Mouse (Mus musculus) hindbrain, embryonic 12.5 days (tissue): ENCODE measurements around the gene Slc19a1. TPM values are rescaled to one million over a fixed set of nuclear protein-coding genes. Genes with fewer than 3 reads are reported as not detected.

Experiments used
- ATAC-seq: fragments of 200-750 bp; cut with Nextera tagmentation; 2 replicates; pipeline ENCODE4 v1.8.0; 2017; ENCODE audit warnings: moderate TSS enrichment; ENCODE audit not compliant: low FRiP score
- H3K27ac ChIP-seq: fragments of 300-500 bp; sonication (generic); 2 replicates; pipeline ENCODE4 v1.5.1; 2016; ENCODE audit warnings: mild to moderate bottlenecking
- H3K27me3 ChIP-seq: fragments of 300-500 bp; sonication (generic); 2 replicates; pipeline ENCODE4 v1.6.1; 2016; ENCODE audit warnings: mild to moderate bottlenecking
- H3K36me3 ChIP-seq: fragments of 300-500 bp; sonication (generic); 2 replicates; pipeline ENCODE4 v1.6.1; 2016; ENCODE audit warnings: mild to moderate bottlenecking
- H3K4me1 ChIP-seq: fragments of 300-500 bp; sonication (generic); 2 replicates; pipeline ENCODE4 v1.6.1; 2016
- H3K4me2 ChIP-seq: fragments of 300-500 bp; sonication (generic); replicated peaks from 2 replicates; pipeline ENCODE4 v1.6.1; 2016; ENCODE audit warnings: mild to moderate bottlenecking
- H3K4me3 ChIP-seq: fragments of 300-500 bp; sonication (generic); 2 replicates; pipeline ENCODE4 v1.5.1; 2016; ENCODE audit warnings: mild to moderate bottlenecking
- H3K9ac ChIP-seq: fragments of 300-500 bp; sonication (generic); 2 replicates; pipeline ENCODE4 v1.6.1; 2016; ENCODE audit warnings: mild to moderate bottlenecking, moderate library complexity
- H3K9me3 ChIP-seq: fragments of 300-500 bp; sonication (generic); replicated peaks from 2 replicates; pipeline ENCODE4 v1.6.1; 2016; ENCODE audit warnings: mild to moderate bottlenecking
- WGBS: fragments of 180-500 bp; shearing (Covaris S2); methylation state at CpG from one replicate; pipeline ENCODE4 v1.1.7; 2016; 5-methylcytosine and 5-hydroxymethylcytosine counted together
- polyA plus RNA-seq: library from polyadenylated mRNA; unstranded; fragments of >200 nt; fragmentation: Nextera tagmentation; extraction: Ambion mirVana; gene quantifications from 2 replicates; pipeline ENCODE4 v1.2.1, GENCODE M21; 2016

The Slc19a1 gene
- polyA plus RNA-seq, 1 experiment from 2014 or later: 32.5 TPM

DNA sequence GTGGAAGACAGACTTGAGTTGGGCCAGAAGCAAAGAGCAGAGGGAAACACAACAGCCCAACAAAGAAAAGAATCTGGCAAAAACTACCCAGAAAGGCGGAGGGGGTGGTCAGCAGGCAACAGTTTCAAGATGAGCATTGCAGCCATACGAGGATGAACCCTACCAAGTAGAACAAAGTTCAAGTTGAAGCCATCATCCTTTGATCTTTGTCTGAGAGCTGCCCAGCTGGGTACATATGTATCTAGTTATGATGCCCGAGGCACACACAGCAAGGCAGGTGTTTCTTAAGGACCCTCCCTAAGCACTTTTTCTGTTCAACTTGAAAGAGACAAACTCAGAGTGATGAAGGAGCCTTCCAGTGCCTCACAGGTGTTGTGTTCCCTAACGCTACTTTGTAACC, 67.7 kb downstream of the Slc19a1 start:
- 82% methylated on average over 4 of the region's 4 CpGs for WGBS
- H3K27me3 ChIP-seq: no peaks in the 10 kb centered on the region
- H3K4me2 ChIP-seq: no peak overlapping the region

DNA sequence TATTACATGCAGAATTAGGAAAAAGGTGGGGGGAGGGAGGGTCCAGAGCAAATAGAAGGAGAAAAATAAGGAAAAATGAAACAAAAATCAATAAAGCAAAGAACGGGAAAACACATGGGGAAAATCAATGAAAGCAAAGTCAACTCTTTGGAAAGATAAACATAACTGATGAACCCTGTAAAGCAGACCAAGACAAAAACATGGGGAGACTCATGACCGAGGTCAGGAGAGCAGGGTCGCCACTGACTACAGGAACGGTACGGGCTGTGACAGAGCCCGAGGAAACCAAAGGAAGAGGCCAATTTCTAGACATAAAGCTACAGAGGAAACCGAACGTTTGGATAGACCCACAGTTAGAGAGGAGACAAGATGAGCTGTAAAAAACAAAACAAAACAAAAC, 71.6 kb downstream of the Slc19a1 start:
- H3K27me3 ChIP-seq: no peaks in the 10 kb centered on the region
- H3K9ac ChIP-seq: no peak overlapping the region
- ATAC-seq: no peak
- H3K36me3 ChIP-seq: no peaks in the 10 kb centered on the region
- H3K27ac ChIP-seq: no peak overlapping the region
- no peaks in the 10 kb centered on the region; the same call in 1 of the 2 replicates for H3K4me1 ChIP-seq
- 69% methylated on average over 8 of the region's 8 CpGs for WGBS
- H3K9me3 ChIP-seq: no peaks in the 10 kb centered on the region
- no peak overlapping the region for H3K4me3 ChIP-seq
- H3K4me2 ChIP-seq: no peak overlapping the region

More for the DNA sequence above, 67.7 kb downstream of the Slc19a1 start:
- Histone ChIP-seq H3K27ac (no peak overlapping the region), H3K36me3 (no peaks in the 10 kb centered on the region), H3K9ac (no peak overlapping the region), H3K4me3 (no peak overlapping the region), H3K9me3 (no peaks in the 10 kb centered on the region), H3K4me1 (peaks cover 11% of the 10 kb centered on the region)
- ATAC-seq: no peak

DNA sequence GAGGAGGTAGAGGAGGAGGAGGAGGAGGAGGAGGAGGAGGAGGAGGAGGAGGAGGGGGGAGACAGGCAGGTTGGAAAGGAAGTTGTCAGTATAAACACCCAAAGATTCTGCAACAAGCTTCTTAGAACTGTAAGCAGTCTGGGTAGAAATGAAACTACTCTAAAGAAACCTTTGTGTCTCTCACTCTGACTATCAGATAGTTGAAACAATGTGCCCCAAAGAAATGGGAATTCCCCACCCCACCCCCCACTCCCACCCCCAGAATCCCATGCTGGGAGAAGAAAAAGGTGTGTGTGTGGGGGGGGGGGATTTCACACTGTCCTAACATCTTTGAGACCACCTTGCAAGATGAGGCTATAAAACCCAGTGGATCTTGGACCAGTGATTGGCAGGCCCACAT, 72.3 kb downstream of the Slc19a1 start:
- no peak for ATAC-seq
- H3K4me1 ChIP-seq: peaks cover 6% of the 10 kb centered on the region; the same call in 1 of the 2 replicates
- H3K4me3 ChIP-seq: no peak overlapping the region
- no peak overlapping the region for H3K27ac ChIP-seq
- H3K4me2 ChIP-seq: no peak overlapping the region
- H3K9ac ChIP-seq: no peak overlapping the region
- no peaks in the 10 kb centered on the region for H3K27me3 ChIP-seq
- no peaks in the 10 kb centered on the region for H3K9me3 ChIP-seq
- H3K36me3 ChIP-seq: no peaks in the 10 kb centered on the region

DNA sequence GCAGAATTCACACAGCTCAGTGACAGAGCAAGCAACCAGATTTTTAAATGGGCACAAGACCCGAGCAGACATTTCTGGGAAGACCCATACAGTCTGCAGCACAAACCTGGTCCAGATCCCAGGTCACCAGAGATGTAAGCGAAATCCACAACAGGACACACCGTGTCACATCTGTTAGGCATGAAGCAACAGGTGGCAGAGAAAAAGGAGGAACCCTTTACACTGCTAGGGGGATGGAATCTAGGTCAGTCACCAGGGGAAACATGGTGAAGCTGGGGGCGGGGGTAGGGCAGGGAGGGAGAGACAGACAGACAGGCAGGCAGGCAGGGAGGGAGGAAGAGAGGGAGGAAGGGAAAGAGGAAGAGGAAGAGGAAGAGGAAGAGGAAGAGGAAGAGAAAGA, 76.1 kb downstream of the Slc19a1 start:
- H3K36me3 ChIP-seq: no peaks in the 10 kb centered on the region
- H3K27ac ChIP-seq: no peak overlapping the region
- H3K27me3 ChIP-seq: no peaks in the 10 kb centered on the region
- no peaks in the 10 kb centered on the region for H3K9me3 ChIP-seq
- peaks cover 20% of the 10 kb centered on the region for H3K4me1 ChIP-seq
- no peak for ATAC-seq
- H3K9ac ChIP-seq: no peak overlapping the region
- no peak overlapping the region for H3K4me3 ChIP-seq
- WGBS: 81% methylated on average over 4 of the region's 4 CpGs
- H3K4me2 ChIP-seq: no peak overlapping the region

DNA sequence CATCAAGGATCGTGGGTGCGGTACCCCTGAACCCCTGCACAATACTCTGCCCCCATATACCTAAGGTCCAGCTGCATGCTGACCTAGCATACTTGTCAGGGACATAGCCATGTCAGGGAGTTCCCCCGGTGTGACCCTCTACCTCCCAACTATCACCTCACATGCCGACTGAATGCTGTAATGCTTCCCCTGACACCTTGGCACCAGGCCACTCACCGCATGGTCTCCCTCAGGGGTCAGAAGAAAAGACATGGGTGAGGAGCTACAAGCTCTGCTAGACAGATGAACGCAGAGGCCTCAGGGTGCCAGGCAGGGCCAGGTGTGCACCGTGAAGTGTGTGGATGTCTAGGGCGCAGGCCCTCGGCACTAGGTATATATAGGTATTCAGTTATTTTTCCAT, 78.0 kb downstream of the Slc19a1 start:
- H3K27me3 ChIP-seq: no peaks in the 10 kb centered on the region
- H3K27ac ChIP-seq: no peak overlapping the region
- 92% methylated on average over 9 of the region's 9 CpGs for WGBS
- H3K9ac ChIP-seq: no peak overlapping the region
- peaks cover 20% of the 10 kb centered on the region for H3K4me1 ChIP-seq
- H3K36me3 ChIP-seq: no peaks in the 10 kb centered on the region
- no peak overlapping the region for H3K4me3 ChIP-seq
- H3K4me2 ChIP-seq: no peak overlapping the region
- no peak for ATAC-seq
- H3K9me3 ChIP-seq: no peaks in the 10 kb centered on the region

Other genes with a start within 250 kb of the Slc19a1 start
- 68.6 and 69.0 TPM in 2 replicates for gene Pcbp3, start 70.4 kb upstream of the Slc19a1 start, polyA plus RNA-seq
- 103 and 109 TPM in 2 replicates for gene Col18a1, start 134.3 kb downstream of the Slc19a1 start, polyA plus RNA-seq
- 81.8 and 92.5 TPM in 2 replicates for gene Pofut2, start 227.0 kb downstream of the Slc19a1 start, polyA plus RNA-seq